Mouse (Mus musculus) urinary bladder, adult 2 months (tissue): ENCODE measurements around the gene Exosc5. TPM values are rescaled to one million over a fixed set of nuclear protein-coding genes. Genes with fewer than 3 reads are reported as not detected.
A peak's percentile ranks its signal among the peaks of the same experiment; 100 is the strongest.

ENCODE experiments used
- DNase-seq: peaks from one replicate; pipeline ENCODE4 v3.0.0; 2022; ENCODE audit warnings: low spot score
- polyA plus RNA-seq: library from polyadenylated mRNA; depleted of rRNA; stranded (reverse); fragments of >200 nt; gene quantifications from 2 replicates; pipeline ENCODE4 v1.2.3, GENCODE M21; 2012; rRNA removed

Exosc5 gene
- polyA plus RNA-seq = 50.4 and 64.6 TPM in 2 replicates

DNA sequence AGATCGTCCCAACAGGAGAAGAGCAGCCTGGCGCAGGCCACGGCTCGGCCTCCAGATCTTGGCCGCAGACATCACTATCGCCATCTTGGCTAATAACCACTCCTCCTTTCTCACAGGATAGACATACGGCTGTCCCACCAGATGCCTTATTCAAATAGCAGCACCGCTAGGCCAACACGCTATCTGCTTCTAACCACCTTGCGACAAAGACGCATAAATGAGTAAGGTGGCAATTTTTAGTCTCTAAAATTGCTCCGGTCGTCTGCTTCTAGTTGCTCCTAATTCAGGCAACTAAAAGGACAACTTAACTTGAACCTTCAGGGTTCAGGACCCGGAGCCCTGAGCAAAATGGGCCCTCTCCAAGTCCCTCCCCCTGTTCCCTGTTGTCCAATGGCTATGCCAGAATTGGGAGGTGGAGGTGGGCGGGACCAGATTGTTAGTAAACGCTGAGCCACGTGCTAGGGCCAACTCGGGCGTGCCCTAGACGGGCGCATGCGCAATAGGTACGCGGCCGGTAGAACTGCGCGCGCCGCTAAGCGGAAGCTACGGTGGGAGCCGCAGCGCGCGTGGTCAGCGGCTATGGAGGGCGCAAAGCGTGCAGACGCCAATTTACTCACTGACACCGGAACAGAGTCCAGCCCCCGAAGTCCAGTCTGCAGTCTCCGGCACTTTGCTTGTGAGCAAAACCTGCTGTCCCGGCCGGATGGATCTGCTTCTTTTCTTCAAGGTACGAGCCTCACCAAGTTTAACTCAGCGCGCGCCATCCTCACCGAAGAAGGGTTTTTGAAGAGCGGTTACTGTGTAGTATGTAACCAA, at the start of gene Exosc5, which contains the start of gene Bckdha:
Gene Exosc5, plus strand, starts transcription at position 508 of the 816 bp plus-strand sequence.
Gene Bckdha, minus strand, starts transcription at position 325 of the 816 bp plus-strand sequence.
- peak; percentile 92 for DNase-seq

DNA sequence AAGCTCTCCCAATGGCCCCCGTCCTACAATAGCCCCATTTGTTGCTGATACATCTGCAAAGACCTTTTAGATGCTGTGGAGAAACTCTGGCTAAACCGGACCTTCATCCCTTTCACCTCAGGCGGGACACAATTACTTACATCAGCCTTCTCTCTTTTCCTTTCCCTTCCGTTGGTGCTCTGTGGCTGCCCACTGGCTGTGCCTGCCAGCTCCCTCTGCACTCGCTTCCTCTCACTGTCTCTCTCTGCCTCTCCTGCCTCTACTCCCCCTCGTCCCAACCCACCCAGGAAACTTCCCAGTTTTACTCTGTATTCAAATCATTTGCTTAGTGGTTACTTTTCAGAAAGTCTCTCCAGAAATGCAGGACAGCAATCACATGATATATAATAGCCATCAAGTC, 48.9 kb upstream of the Exosc5 start:
- no peak for DNase-seq

DNA sequence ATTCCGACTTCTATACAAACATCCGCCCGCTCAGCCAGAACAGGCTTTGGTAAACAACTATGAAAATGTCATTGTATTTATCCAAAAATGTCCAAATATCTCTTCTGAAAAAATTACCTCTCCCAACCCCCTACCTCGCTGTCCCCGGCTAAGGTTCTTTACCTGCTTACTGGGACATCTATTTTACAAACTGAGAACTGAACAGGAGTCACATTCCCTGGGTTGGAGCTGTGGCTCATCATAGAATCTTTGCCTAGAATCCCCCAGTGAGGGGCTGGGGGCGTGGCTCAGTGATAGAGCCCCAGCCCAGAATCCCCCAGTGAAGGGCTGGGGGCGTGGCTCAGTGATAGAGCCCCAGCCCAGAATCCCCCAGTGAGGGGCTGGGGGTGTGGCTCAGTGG, 47.5 kb upstream of the Exosc5 start:
- no peak for DNase-seq

DNA sequence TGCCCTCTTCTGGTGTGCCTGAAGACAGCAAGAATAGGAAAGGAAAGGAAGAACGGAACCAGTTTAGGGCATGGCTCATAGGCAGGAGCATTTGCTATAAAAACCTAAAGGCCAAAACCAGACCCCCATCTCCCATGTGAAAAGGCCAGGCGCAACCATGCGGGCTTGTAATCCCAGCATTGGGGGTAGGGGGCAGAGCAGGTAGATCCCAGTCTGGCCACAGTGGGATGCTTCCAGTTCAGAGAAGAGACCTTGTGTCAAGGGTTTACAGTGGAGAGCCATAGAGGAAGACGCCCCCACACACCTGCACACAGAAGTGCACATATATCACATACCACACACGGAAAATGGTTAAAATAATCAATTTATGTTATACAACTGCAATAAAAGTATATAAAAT, 44.9 kb upstream of the Exosc5 start:
- DNase-seq = no peak

DNA sequence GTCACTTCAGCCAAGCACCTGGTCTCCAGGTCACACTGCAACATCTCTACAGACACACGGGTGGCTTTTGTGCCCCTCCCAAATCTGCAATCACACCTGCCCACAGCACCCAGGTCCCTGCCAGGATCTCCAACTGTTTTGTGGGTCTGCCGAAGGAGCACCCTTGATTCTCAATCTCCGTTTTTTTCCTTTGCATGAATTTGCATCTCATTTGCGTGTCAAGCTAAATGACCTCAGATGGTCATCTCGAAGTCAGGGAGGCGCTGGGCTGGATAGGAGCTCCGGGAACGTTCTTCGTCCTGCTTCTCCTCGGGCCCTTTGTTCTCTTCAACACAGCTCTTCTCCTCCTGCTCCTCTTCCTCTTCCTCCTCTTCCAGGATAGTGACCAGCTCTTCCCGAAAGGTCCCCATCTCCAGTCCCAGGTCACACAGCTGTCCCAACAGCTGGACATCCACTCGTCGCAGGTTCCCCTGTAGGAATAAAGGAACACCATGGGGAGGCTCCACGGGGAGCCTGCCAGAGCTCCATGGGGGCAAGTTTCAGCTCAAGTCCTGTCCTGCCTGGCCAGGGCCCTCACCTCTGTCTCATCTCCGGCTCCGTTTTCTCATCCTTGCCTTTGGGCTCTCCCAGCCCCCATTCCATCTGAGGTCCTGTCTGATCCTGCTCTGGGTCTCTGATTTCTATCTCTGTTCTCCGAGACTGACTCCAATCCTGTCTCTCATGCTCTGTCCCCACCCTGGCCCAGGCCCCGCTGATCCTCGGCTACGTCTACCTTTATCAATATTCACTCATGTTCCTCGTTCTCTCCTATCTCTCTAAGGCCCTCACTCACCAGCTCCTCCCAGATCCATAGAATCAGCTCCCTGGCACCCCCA, 43.9 kb upstream of the Exosc5 start:
- no peak for DNase-seq

DNA sequence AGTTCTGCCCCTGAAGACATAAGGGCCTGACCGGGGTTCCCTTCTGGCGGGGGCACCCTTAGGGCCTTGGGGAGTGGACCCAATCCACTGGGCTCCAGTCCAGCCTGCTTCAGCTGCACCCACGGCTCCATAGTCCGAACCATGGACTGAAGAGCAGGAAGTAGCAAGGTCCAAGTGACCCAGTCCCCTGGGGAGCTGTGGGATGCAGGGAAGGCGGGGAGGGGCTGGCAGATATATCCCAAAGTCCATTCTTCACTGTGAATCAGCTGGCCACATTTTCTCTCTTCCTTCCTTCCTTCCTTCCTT, 43.3 kb upstream of the Exosc5 start, which contains the start of gene Erich4:
Gene Erich4, minus strand, starts transcription at position 187 of the 306 bp plus-strand sequence.
- no peak for DNase-seq

DNA sequence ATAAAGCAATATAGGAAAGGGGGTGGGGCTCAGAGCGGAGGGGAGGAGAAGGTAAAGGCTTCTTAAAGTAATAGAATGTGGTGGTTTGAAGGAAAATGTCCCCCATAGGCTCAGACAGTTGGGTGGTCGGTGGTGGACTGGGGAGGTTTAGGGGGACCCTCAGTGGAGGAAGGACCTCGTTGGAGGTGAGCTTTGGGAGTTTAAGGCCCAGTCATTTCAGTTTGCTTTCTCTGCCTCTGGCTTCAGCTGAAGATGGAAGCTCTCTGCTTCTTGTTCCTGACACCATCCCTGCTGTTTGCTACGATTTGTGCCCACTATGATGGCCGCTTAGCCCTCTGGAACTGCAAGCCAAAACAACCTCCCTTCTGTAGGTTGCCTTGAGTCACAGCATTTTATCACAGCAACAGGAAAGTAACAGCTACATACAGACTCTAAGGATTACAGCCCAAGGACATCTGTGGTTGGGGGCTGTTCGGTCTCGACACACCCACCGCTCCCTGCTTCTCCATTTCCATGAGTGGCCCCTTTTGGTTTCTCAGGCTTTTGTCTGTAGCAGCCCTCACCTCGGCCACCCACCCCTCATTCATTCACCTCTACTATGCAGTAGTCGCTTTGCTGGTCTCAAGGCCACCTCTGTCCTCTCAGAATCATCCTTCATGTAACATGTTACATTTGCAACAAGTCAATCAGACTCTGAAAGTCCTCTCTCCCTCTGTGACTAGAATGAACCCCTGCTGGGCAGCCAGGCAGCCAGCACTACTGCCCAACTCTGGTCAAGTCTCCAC, 41.4 kb upstream of the Exosc5 start:
- no peak for DNase-seq

DNA sequence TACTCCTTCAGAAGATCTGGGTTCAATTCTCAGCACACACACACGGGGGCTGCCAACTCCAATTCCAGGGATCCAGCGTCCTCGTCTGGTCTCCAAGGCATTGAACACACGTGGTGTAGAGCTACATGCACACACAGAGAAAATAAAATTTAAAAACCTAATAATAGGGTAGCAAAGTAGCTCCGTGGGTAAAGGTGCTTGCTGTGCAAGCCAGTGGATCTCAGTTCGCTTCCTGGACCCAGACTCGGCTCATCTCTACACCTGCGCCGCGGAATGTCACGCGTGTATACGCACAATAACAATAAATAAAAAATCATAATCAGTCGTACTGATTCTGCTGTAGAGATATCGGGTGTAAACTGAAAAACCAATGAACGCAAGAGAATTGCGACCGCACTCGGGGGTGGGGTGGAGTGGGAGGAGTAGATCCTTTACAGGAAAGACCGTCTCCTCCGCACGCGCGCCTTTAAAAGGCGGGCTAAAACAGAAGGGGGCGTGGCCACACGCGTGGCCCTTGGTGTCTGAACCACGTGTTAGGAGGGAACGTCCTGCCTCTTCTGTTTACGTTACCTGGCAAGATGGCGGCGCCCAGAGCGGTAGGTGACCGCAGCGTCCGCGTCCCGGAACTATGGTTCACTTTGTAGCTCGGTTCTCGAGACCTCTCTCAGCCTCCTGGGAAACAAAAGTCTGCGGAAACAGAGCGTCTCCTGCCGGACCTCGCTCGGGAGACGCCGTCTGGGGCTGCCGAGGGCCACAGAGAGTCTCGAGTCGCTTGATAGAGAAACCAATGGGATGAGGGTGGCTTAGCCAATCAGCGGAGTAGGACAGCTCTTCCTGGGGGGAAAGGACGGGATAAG, 39.9 kb upstream of the Exosc5 start, which contains the start of gene Dmac2:
Gene Dmac2, plus strand, starts transcription at position 550 of the 857 bp plus-strand sequence.
- DNase-seq = peak; percentile 77

DNA sequence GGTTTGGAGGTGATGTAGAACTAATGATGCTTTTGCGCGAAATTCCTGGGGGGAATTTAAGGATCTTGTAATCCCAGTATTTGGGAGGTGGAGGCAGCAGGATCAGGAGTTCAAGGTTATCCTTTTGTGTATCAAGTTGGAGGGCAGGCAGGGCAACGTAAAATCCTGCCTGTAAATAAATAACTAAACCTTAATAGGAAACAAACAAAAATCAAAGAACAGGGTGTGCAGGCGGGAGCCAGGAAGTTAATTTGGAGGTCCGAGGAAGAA, 39.3 kb upstream of the Exosc5 start:
- DNase-seq = no peak

DNA sequence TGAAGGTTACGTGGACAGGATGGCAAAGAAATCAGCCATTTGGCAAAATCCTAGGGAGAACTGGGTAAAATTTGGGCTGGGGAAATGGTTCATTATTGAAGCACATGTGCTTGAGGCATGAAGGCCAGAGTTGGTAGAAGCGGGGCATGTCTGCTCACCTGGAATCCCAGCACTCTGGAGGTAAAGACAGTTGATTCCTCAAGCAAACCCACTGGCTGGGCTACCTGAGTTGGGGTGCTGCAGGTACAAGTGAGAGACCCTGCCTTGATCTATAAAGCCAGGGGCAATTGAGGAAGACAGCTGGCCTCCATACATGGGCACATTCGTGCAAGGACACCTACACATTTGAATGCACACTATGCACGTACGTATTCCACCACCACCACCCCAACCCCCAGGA, 38.9 kb upstream of the Exosc5 start:
- peak; percentile 18 for DNase-seq

DNA sequence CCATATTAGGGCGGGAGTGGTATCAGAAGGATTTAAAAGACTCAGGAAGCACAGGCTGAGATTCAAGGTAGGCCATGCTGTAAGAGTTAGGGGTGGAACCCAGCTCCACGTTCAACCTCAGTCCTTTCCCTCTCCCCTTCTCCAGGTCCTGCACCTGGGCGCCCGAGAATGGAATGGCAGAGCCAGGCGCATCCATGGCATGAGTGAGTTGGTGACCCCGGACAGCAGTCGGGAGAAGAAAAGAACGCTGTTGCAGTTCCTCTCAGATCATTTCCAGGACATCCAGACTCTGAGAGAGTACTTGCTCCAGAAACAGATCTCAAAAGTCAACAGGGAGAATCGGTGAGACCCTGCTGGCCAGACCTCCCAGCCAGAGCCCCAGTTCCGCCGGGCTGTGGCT, 38.2 kb upstream of the Exosc5 start:
- peak; percentile 14 for DNase-seq

DNA sequence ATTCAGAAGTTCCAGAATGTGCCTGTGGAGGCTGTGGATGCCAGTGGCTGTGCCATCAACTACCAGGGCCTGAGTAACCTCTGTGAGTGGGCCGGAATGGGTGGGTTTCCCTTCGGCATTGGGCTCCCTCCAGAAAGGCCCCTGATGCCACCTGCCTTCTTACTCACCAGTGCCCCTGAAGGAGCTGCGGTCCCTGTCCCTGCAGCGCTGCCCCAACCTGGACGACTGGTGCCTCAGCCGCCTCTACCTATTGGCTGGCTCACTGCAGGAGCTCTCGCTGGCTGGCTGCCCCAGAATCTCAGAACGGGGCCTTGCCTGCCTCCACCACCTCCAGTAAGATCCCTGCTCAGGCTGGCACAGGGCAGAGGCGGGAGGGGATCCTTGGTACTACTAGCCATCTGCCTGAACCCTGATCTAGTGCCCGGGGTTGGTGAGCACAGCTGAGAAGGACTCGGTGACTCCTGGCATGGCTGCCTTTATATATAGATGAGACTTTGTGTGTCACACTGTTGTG, 35.0 kb upstream of the Exosc5 start:
- DNase-seq = peak; percentile 20

DNA sequence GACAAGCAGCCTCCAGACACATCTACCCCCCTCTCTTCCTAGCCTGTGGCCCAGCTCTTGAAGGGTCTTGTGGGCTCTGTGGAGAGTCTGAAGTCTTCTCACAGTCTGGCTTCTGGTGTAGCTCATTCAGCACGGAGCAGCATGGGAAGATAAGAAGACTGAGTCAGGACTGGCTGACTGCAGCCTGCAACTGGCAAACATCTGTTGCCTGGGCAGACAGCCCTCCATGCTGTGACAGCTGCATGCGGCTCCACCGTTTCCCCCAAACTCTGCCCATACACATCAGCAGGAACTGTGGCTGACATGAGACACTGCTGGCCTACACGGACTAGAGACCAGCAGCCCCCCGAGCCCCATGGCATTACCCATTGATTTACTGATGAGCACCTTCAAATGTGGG, 34.1 kb upstream of the Exosc5 start:
- DNase-seq = peak; percentile 18

DNA sequence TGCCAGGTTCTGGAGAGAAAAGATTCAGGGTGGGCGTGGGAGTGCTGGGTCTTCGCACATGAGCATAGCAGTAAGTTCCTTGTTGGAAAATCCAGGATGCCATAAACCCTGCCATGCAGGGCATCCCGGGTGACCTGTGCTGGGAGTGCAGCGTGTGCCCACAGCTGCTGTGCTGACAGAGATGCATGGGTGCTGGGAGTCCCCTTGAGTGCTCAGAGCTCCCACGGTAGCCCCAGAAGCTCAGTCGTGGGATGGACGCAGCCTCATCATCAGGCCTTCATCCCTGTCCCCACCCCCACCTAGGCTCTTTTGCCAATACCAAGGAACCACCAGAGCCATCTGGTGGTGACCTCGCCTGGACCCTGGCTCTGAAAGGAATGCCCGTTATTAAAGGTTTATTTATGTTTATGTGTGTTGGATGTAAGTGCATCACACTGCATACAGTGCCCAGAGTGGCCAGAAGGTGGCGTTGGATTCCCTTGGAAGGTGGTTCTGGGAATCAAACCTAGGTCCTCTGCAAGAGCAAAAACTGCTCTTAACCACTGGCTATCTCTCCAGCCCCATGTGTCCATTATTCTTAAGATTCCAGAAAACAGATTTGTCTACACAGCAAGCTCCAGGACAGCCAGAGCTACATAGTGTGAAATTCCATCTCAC, 33.2 kb upstream of the Exosc5 start:
- DNase-seq = no peak

DNA sequence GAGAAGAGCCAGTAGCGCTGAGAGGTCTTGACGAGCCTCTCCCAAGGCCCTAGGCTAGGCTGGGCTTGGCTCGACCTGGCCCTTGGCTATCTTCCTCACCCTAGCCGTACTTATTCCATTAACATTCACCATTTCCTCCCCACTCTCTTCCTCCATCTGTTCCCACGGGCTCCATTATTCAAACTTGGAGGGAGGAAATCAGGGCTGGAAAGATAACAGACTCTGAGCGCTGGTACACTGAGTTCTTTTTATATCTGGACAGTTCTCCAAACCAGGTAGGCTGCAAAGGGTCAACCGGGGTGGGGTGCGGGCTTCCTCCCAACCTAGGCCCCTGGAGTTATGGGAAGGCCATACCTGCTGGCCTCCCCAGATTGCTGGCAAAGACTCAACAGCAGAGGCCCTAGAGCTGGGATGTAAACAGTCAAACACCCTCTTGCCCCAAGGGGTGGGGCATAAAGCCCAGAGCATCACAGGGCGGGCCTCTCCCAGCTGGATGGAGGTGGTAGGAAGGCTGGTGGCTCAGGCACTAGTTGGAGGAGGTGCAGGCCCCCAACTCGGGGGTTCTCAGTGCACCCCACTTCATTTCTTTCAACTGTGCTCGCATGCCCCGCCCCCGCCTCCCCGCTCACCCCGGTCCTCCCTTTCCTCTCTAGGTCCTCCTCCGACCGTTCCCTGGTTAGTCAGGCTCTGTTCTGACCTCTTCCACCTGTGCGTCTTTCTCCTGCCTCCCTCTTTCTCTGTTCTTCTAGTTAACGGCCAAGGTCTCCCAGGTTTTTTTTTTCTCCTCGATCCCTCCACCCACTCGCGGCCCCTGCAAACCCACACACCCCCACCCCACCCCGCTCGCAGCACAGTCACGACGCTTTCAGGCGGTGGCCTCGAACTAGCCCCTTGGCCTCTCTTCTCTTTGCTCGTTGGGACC, 32.2 kb upstream of the Exosc5 start, which contains the start of gene B3gnt8:
Gene B3gnt8, plus strand, starts transcription at position 146 of the 922 bp plus-strand sequence.
- DNase-seq = peak; percentile 40

DNA sequence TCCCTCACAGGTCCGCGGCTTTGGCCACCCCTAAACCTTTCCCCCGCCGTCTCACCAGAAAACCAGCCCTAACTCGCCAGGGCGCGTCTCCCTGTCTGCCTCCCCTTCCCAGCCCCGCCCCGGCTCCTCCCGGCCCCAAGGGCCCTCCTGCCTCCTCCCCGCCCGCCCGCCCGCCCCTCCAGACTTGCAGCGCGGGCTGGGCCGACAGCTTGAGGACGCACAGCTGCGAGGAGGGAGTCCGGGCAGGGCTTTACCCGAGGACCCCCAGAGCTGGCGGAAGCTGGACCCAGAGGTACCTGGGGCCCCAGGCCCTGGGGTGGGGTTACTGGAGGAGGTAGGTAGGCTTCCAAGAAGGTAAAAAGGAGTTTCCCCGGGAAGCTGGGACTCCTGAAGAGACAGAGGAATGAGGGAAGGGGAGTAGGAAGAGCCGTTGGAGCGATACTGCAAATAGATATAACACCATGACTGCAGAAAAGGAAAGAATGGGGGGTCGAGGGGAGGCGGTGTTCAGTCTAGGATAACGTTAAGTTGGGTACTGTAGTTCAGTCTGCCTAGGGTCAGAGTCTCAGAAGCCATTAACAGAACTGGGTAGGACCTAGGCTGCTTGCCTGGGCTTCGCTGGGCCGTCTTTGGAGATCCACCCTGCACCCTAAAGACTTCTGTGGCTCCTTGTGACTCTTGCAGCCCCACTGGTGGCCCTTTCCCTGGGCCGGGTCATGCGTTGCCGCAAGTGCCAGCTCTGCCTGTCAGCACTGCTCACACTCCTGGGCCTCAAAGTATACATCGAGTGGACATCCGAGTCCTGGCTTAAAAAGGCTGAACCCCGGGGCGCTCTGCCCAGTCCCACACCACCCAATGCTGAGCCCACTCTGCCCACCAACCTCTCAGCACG, 31.3 kb upstream of the Exosc5 start:
- DNase-seq = peak; percentile 65

DNA sequence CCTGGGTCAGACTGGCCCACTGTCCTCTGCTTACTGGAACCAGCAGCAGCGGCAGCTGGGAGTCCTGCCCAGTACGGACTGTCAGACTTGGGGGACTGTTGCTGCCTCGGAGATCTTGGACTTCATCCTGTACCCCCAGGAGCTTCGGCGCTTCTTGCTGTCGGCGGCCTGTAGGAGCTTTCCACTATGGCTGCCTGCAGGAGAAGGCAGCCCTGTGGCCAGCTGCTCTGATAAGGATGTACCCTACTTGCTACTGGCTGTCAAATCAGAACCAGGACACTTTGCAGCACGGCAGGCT, 30.7 kb upstream of the Exosc5 start:
- no peak for DNase-seq

DNA sequence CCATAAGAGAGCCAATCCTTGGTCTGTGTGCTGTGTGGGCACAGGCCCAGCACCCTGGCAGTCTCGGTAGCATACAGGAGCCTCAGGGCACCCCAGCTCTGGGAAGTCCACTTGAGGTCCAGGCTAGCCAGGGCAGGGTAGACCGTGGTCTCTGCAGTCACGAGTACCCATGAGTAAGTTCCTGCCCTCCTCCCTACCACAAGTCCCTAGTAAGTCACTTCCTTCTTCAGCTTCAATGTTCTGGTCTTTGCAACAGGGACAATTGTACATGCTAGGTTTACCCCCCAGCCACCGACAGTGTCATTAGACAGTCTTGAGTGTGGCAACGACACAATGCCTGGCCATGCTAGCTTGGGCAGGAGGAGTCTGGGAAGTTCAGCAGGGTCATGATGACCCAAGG, 26.3 kb upstream of the Exosc5 start:
- DNase-seq = no peak
